Mouse (Mus musculus): ENCODE data around the gene Slc30a3.

The Slc30a3 gene

GRCm38 (mm10) chr5:31108000-31108490, at the start of gene Slc30a3:
Gene Slc30a3 (minus strand): TSS chr5:31108237.
- DNase-seq (ENCODE audit: inconsistent age in 2 of 2, low spot score in 1 of 2), result no peak

DNA sequence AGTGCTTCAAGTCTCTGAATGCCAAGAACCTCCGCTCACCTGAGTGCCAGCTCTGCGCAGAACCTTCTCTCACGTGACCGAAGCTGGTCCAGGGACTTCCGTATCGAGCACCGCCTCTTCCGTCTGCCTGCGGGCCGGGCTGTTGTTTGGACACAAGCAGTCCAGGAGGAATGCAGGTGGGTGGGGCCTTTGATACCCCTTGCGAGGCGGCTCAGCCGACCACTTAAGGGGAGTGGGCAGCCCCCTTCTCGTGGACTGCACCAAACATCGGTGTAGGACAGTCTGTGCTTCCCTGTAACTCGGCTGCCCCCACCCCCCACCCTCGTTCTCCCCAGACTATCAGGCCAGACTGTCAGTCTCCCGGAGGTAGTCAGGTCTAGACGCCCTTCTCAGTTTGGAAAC, 46.1 kb upstream of the Slc30a3 start, which contains the start of gene Mpv17:
TSS of gene Mpv17 (minus strand) at position 100 of the 402 bp plus-strand sequence.
- peak; percentile 87 to 95 for DNase-seq (ENCODE audit: inconsistent age in 2 of 2, low spot score in 1 of 2)

GRCm38 (mm10) chr5:31153516-31154151, 45.6 kb upstream of the Slc30a3 start:
- peak in 1 of 2 experiments; percentile 12 for DNase-seq (ENCODE audit: inconsistent age in 2 of 2, low spot score in 1 of 2)

GRCm38 (mm10) chr5:31151746-31152145, 43.7 kb upstream of the Slc30a3 start:
- peak; percentile 54 to 62 for DNase-seq (ENCODE audit: inconsistent age in 2 of 2, low spot score in 1 of 2)

DNA sequence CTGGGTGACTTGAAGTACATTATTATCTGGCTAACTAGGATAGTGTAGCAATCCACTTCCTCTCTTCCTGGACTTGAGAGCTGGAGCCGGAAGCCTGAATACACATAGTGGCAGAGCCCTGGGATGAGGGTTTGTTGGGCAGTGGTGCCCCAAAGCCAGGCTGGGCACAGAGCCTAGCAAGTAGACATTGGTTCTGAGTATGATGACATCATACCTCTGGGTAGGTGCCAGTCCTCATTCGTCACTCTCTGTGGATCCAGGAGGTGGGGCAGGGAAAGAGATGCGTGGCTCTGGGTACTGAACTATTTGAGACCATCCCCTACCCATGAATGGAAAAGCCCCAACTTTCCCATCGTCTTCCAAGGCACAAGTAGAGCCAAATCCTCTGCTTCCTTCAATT, 41.7 kb upstream of the Slc30a3 start:
- peak; percentile 41 to 76 for DNase-seq (ENCODE audit: inconsistent age in 2 of 2, low spot score in 1 of 2)

DNA sequence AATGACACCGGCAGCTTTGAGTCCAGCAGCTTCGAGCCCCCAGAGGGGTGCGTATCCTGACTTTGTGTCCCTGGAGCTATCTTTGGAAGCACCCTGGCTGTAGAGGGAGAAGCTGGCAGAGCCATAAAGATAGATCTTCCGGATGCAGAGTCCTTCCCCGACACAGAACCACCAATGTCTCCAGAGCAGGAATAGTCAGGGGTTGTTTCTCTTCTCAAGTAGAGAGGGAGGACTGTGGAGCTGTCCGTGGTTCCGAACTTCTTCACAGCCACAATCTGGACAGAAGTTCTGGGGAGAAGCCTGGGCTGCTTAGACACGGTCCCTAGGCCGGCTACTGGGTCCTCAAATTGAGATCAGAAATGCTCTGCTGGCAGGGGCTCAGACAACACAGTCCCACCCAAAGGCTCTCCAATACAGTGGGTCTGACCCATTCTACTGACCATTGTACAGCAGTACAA, 31.0 kb upstream of the Slc30a3 start:
- peak; percentile 18 to 65 for DNase-seq (ENCODE audit: inconsistent age in 2 of 2, low spot score in 1 of 2)

- peak in 1 of 2 experiments; percentile 43 for DNase-seq (ENCODE audit: inconsistent age in 2 of 2, low spot score in 1 of 2)
Measured at GRCm38 (mm10) chr5:31138241-31138967, 30.4 kb upstream of the Slc30a3 start, which contains the start of gene Ucn. Gene Ucn (minus strand): TSS chr5:31138829.

DNA sequence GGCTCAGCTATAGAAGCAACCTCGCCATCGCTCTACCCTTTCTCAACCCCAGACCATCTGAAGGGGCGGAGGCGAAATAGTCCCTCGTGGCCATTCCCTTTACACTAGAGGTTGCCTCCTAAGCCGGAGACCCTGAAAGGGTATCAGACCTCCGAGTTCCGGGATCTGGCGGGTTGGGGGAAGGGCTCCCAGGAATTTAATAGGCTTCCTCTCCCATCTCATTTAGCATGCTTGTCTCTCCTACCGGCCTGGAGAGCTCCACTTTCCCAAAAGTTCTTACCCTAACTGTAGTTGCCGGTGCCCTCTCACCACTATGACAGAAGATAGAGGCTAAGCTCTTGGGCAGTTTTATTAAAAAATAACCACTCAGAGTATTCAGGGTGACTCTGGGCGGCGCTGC, 29.6 kb upstream of the Slc30a3 start:
- DNase-seq (ENCODE audit: inconsistent age in 2 of 2, low spot score in 1 of 2), result no peak

GRCm38 (mm10) chr5:31136730-31137424, 28.8 kb upstream of the Slc30a3 start:
- DNase-seq (ENCODE audit: inconsistent age in 2 of 2, low spot score in 1 of 2), result no peak

DNA sequence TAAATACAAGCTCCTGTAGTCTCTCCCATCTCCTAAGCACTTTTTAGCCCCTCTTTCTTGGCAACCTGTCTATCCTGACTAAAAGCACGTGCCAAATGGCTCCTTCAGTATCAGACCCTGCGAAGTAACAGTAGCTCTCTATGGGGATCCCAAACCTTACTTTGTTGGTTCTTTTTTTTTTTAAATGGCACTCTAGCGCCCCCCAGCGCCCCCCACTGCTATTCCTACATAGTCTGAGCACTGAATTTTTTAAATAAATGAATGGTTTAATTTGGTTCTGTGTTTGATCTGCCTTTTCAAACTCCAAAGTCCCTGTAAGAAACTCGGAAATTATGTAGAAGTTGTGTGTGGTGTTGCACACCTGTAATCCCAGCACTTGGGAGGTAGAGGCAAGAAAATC, 18.0 kb upstream of the Slc30a3 start:
- DNase-seq (ENCODE audit: inconsistent age in 2 of 2, low spot score in 1 of 2), result no peak

- no peak for DNase-seq (ENCODE audit: inconsistent age in 2 of 2, low spot score in 1 of 2)
Measured at GRCm38 (mm10) chr5:31123481-31123880, 15.4 kb upstream of the Slc30a3 start.

DNA sequence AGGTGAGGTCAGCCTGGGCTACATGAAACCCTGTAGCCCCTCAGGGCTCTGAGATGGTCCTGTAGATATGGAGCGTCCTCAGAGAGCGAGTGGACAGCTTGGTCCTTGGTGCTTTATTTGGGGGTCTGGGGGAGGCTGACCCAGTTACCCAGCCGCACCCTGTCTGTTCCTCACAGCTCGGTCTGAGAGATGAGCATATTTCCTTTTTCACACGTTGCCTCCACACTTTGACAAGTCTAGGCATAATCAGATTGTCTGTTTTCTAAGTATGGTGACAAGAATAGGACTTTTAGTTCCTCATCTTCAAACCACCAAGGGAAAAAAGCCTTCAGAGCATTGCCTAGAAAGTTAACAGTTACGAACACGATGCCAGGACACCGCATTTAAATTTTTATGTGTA, 13.1 kb upstream of the Slc30a3 start:
- DNase-seq (ENCODE audit: inconsistent age in 2 of 2, low spot score in 1 of 2), result no peak

- no peak for DNase-seq (ENCODE audit: inconsistent age in 2 of 2, low spot score in 1 of 2)
Measured at GRCm38 (mm10) chr5:31116912-31117311, 8.9 kb upstream of the Slc30a3 start.

GRCm38 (mm10) chr5:31116354-31116753, 8.3 kb upstream of the Slc30a3 start, which contains the start of gene Trim54:
Gene Trim54 (plus strand): TSS chr5:31116712.
- no peak for DNase-seq (ENCODE audit: inconsistent age in 2 of 2, low spot score in 1 of 2)

- DNase-seq (ENCODE audit: inconsistent age in 2 of 2, low spot score in 1 of 2), result peak in 1 of 2 experiments; percentile 46
Measured at GRCm38 (mm10) chr5:31110781-31111180, 2.7 kb upstream of the Slc30a3 start.

- no peak for DNase-seq (ENCODE audit: inconsistent age in 2 of 2, low spot score in 1 of 2)
Measured at GRCm38 (mm10) chr5:31105814-31106335, 2.2 kb downstream of the Slc30a3 start, which contains the start of gene Dnajc5g. Gene Dnajc5g (plus strand): TSS chr5:31106285.

DNA sequence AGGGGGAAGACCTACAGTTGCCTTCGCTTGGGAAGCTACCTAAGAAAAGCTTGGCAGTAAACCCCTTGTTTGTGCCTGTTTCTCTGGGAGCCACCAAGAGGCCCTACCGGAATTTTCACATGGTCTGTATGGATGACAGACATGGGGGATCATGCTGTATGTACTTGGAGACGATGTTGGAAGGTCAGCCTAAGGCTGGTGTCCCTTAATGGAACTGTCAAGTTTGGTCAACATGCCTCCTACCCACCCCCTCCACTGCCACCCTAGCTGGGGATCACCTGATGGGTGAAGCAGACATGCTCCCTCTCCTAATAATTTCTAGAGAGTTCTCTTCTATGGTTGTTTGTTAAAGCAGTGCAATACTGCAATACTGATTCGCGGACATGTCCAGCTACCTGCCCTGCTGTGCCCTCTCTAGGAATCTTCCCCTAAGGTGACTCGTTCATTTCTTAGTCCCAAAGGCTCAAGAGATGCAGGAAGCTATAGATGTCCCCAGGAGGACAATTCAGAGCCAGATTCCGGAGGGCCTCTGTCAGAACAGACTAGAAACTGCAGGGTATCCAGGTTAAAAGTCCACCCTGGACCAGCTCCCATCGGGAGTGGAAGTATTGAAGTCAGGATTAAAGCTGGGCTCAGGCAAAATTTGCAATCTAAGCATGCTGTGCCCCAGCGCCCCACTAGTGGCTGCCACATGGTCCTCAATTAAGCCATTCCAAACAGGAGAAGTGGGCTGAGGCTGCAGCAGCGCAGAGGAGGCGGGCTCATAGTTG, 12.1 kb downstream of the Slc30a3 start:
- no peak for DNase-seq (ENCODE audit: inconsistent age in 2 of 2, low spot score in 1 of 2)

DNA sequence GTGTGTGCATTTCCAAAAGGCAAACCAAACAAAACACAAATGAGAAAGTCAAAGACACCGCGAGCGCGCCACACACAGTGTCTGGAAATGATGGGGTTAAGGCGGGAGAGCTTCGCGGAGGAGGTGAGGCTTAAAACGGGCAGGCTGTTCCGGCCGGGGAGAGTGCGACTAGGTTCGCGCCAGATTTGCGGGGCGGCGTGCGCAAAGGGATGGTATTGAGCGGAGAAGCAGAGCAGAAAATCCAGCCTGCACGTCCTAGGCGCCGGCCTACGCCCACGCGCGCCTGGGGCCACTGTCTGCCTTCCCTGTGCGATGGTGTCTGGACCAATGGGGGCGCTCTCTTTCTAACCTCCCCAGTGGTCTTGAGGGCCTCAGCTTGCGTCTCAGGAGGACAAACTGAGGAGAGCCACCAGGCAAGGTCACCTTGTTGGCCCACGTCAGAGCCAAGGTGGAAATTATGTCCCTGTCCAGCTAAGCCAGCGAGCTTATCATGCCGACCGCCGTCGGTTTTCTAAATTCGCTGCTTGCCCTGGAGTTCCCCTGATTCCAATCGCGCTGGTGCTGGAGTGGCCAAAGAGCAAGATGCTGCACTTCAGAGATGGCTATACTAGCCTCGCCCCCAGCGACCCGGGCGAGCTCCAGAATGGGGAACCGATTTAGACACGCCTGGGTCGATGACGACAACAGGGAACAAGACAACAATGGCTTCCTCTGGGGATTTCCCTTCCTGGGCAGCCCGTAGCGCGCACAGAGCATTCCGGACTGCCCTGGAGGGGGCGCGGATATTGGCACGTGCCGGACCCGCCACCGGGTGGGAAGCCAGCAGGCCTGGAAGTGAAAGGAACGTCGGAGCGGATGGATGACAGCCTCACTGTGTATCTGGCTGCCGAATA, 13.0 kb downstream of the Slc30a3 start:
- peak; percentile 50 to 76 for DNase-seq (ENCODE audit: inconsistent age in 2 of 2, low spot score in 1 of 2)

DNA sequence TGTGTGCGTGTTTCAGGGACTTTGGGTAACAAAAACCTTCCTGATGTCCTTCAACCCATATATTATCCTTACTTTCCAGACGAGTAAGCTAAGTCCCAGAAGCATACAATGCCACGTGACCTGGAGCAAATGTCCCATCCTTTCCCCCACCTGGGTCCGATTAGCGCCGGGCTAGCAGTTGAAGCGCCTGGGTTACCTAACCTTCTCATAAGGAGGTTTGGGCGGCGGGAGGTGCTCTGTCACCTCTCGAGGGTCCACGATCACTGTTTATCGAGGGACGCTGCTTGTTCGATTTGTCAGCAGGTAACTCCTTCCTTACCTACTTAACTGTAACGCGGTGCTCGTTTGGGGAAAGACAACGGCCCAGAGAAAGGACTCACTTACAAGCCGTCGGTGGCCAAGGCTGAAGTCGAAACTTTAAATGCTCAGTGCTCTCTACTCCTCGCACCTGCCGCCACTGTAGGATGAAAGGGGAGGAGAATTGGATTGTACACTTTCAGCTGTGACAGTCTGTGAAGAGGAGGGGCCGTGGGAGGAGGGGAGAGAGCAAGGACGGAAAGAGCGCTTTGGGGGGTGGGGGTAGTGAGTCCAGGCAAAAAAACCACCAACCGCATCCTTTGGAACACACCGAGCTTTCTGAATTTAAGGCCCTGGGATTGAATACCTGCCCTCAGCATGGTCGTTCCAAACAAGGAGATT, 13.8 kb downstream of the Slc30a3 start:
- peak in 1 of 2 experiments; percentile 33 for DNase-seq (ENCODE audit: inconsistent age in 2 of 2, low spot score in 1 of 2)
